Mouse (Mus musculus) testis, adult 2 months (tissue): ENCODE measurements around the gene Prr5l.

Experiments used
- CTCF ChIP-seq: fragments of 200-500 bp; IDR thresholded peaks from 2 replicates; pipeline ENCODE4 v1.5.1; 2012; ENCODE audit warnings: low read depth, mild to moderate bottlenecking, inconsistent platforms, low read length, moderate library complexity; ENCODE audit not compliant: control insufficient read depth, insufficient read depth, insufficient replicate concordance
- POLR2A ChIP-seq: fragments of 200-500 bp; IDR thresholded peaks from 2 replicates; pipeline ENCODE4 v1.6.1; 2012; ENCODE audit warnings: low read depth, mild to moderate bottlenecking, inconsistent platforms, low read length, moderate library complexity; ENCODE audit not compliant: control insufficient read depth

DNA sequence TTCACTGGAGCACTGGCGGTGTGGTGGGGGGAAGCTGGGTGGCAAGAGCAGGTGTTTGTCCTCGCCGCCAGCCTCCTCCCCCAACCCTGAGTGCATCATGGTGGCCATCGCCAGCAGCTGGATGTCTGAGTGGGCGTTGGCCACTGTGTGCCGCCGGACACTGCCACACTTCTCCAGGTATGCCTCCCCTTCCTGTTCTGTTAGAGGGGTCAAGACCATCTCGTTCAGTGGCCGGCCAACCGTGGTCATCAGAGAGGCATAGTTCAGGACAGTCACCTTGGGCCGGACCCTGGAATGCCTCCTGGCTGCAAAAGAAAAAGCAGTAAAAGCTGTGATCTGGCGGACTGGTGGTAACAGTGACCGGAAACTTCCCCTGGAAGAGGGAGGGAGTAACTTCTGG, 165.7 kb downstream of the Prr5l start:
- TF ChIP-seq POLR2A (no peak), CTCF (no peak)
